ENCODE assay signal across 18 mouse cellular contexts in genomic region chr10:41880206-41880605, GRCm38 (mm10).
DNase-seq lines count a peak whose midpoint lies in the region; ATAC-seq and TF ChIP-seq lines count a peak whose summit lies in the region.
"Had no signal": no experiment of that assay in that cellular context is flagged by ENCODE, and none has a peak within 500 bp of the region (broad histone marks: within the 10 kb centered on the region; RNA-seq: fewer than 3 reads in every experiment).

No protein-coding gene starts in this region.

- no peaks in the 10 kb centered on the region for H3K36me3 ChIP-seq in heart, postnatal 0 days (replicated peaks; ENCODE audit: control insufficient read depth, insufficient read depth, low read length)
- no peaks in the 10 kb centered on the region for H3K36me3 ChIP-seq in heart, embryonic 12.5 days
- H3K36me3 ChIP-seq in lung, postnatal 0 days (ENCODE audit: insufficient read depth, low read length) = no peaks in the 10 kb centered on the region
- H3K36me3 ChIP-seq: forebrain, embryonic 12.5 days; limb, embryonic 12.5 days; liver, embryonic 13.5 days had no signal

- no peaks in the 10 kb centered on the region for H3K27me3 ChIP-seq in heart, postnatal 0 days (ENCODE audit: control insufficient read depth, insufficient read depth, low read length)
- no peaks in the 10 kb centered on the region for H3K27me3 ChIP-seq in heart, embryonic 12.5 days (replicated peaks)
- H3K27me3 ChIP-seq in lung, postnatal 0 days (replicated peaks; ENCODE audit: insufficient read depth, low read length) = no peaks in the 10 kb centered on the region
- H3K27me3 ChIP-seq: CH12.LX; forebrain, embryonic 12.5 days; limb, embryonic 12.5 days; liver, embryonic 13.5 days had no signal

- TF ChIP-seq EP300 in heart, postnatal 0 days (IDR thresholded peaks at IDR 0.05; ENCODE audit: low read depth) = no peak
- no peak for TF ChIP-seq EP300 in lung, postnatal 0 days (IDR thresholded peaks at IDR 0.05)

- H3K9ac ChIP-seq in heart, postnatal 0 days (replicated peaks; ENCODE audit: low read depth, low read length) = no peak overlapping the region
- no peak overlapping the region for H3K9ac ChIP-seq in heart, embryonic 12.5 days
- no peak overlapping the region for H3K9ac ChIP-seq in lung, postnatal 0 days (replicated peaks; ENCODE audit: low read depth)
- H3K9ac ChIP-seq: forebrain, embryonic 12.5 days; limb, embryonic 12.5 days; liver, embryonic 13.5 days had no signal

- no peak for ATAC-seq in heart, postnatal 0 days (ENCODE audit: insufficient read depth, low read depth)
- ATAC-seq in heart, embryonic 12.5 days (ENCODE audit: insufficient number of reproducible peaks, low FRiP score) = no peak
- no peak for ATAC-seq in lung, postnatal 0 days
- ATAC-seq: intestine, embryonic 16.5 days had no signal

- H3K9me3 ChIP-seq in heart, postnatal 0 days (replicated peaks; ENCODE audit: control insufficient read depth, low read length) = no peaks in the 10 kb centered on the region
- H3K9me3 ChIP-seq in heart, embryonic 12.5 days (replicated peaks) = no peaks in the 10 kb centered on the region
- no peaks in the 10 kb centered on the region for H3K9me3 ChIP-seq in lung, postnatal 0 days (ENCODE audit: low read length)
- H3K9me3 ChIP-seq: forebrain, embryonic 12.5 days; limb, embryonic 12.5 days; liver, embryonic 13.5 days had no signal

- DNase-seq in cerebellum, postnatal 10 days = peak; percentile 61 to 75
- DNase-seq in cerebellum, adult 11-12 months = no peak
- no peak for DNase-seq in heart, postnatal 0 days (ENCODE audit: low spot score)
- no peak for DNase-seq in lung, postnatal 0 days (ENCODE audit: low spot score)
- no peak for DNase-seq in lung, adult 18-20 months
- peak; percentile 23 for DNase-seq in R1 (ENCODE audit: low read depth, low spot score)
- no peak for DNase-seq in left cerebral cortex, adult 8-10 months (ENCODE audit: low spot score in 2 of 2)
- DNase-seq: adrenal gland, postnatal 25 days; cerebellum, adult 18-20 months; heart, postnatal 4 days; liver, embryonic 13.5 days had no signal

- no peak overlapping the region for H3K4me3 ChIP-seq in heart, postnatal 0 days (ENCODE audit: low read depth, low read length)
- no peak overlapping the region for H3K4me3 ChIP-seq in heart, embryonic 12.5 days
- no peak overlapping the region for H3K4me3 ChIP-seq in lung, postnatal 0 days (ENCODE audit: low read depth, low read length)
- H3K4me3 ChIP-seq: forebrain, embryonic 12.5 days; limb, embryonic 12.5 days; liver, embryonic 13.5 days had no signal

- peak overlapping the region; percentile 7; the same call in 1 of the 2 replicates for H3K27ac ChIP-seq in heart, postnatal 0 days (ENCODE audit: low read depth)
- H3K27ac ChIP-seq in heart, embryonic 12.5 days (ENCODE audit: poor library complexity, severe bottlenecking) = no peak overlapping the region
- peak overlapping the region; percentile 43; the same call in 1 of the 2 replicates for H3K27ac ChIP-seq in lung, postnatal 0 days (ENCODE audit: low read length)
- H3K27ac ChIP-seq: forebrain, embryonic 12.5 days; limb, embryonic 12.5 days; liver, embryonic 13.5 days; macrophage had no signal

- H3K4me1 ChIP-seq in heart, postnatal 0 days (ENCODE audit: control insufficient read depth, insufficient read depth) = peaks cover 28% of the 10 kb centered on the region; the same call in 1 of the 2 replicates
- H3K4me1 ChIP-seq in heart, embryonic 12.5 days (replicated peaks) = peaks cover 37% of the 10 kb centered on the region
- peaks cover 5% of the 10 kb centered on the region for H3K4me1 ChIP-seq in lung, postnatal 0 days (ENCODE audit: insufficient read depth, low read depth, low read length)

- H3K4me2 ChIP-seq in heart, postnatal 0 days (ENCODE audit: low read depth, low read length) = no peak overlapping the region
- no peak overlapping the region for H3K4me2 ChIP-seq in heart, embryonic 12.5 days
- H3K4me2 ChIP-seq in lung, postnatal 0 days (replicated peaks; ENCODE audit: low read depth, low read length) = no peak overlapping the region
- H3K4me2 ChIP-seq: forebrain, embryonic 12.5 days; limb, embryonic 12.5 days; liver, embryonic 13.5 days; midbrain, embryonic 11.5 days had no signal

- 44% methylated on average over 4 of the region's 4 CpGs for WGBS in heart, postnatal 0 days
- WGBS in heart, embryonic 12.5 days = 51% methylated on average over 4 of the region's 4 CpGs
- whole genome bisulfite sequencing in lung, postnatal 0 days = 30% methylated on average over 4 of the region's 4 CpGs

- no peak for TF ChIP-seq CTCF in heart, postnatal 0 days (IDR thresholded peaks at IDR 0.05; ENCODE audit: low read depth)
- TF ChIP-seq CTCF in lung, postnatal 0 days (IDR thresholded peaks at IDR 0.05) = no peak

Comparison
In these comparisons a context has a peak if more than half of its experiments do, and no peak if none do; other contexts are left out.
1. DNase-seq: peak in cerebellum, postnatal 10 days (2 of 2) and R1 (single experiment); none in cerebellum, adult 11-12 months (single experiment), heart, postnatal 0 days (single experiment), lung, postnatal 0 days (single experiment), lung, adult 18-20 months (0 of 2) and left cerebral cortex, adult 8-10 months (0 of 2).